Comparison of ENCODE assay signal across 27 mouse cellular contexts in genomic region chr12:97434021-97434420, GRCm38 (mm10).
"Had no signal": no experiment of that assay in that cellular context is flagged by ENCODE, and none has a peak within 500 bp of the region (broad histone marks: within the 10 kb centered on the region; RNA-seq: fewer than 3 reads in every experiment).

No protein-coding gene starts in this region.

- H3K4me2 ChIP-seq: embryonic facial prominence, embryonic 12.5 days; embryonic facial prominence, embryonic 13.5 days; embryonic facial prominence, embryonic 15.5 days; forebrain, embryonic 12.5 days; forebrain, embryonic 13.5 days; forebrain, embryonic 15.5 days had no signal

- H3K27me3 ChIP-seq: embryonic facial prominence, embryonic 12.5 days; embryonic facial prominence, embryonic 13.5 days; embryonic facial prominence, embryonic 15.5 days; forebrain, embryonic 12.5 days; forebrain, embryonic 13.5 days; forebrain, embryonic 15.5 days had no signal

- H3K4me1 ChIP-seq: embryonic facial prominence, embryonic 10.5 days; embryonic facial prominence, embryonic 12.5 days; embryonic facial prominence, embryonic 13.5 days; embryonic facial prominence, embryonic 15.5 days; forebrain, embryonic 10.5 days; forebrain, embryonic 12.5 days; forebrain, embryonic 13.5 days; forebrain, embryonic 15.5 days; heart, embryonic 10.5 days had no signal

- H3K27ac ChIP-seq: embryonic facial prominence, embryonic 10.5 days; embryonic facial prominence, embryonic 12.5 days; embryonic facial prominence, embryonic 13.5 days; embryonic facial prominence, embryonic 15.5 days; forebrain, embryonic 10.5 days; forebrain, embryonic 12.5 days; forebrain, embryonic 13.5 days; forebrain, embryonic 15.5 days; gastrocnemius, adult 2 months; heart, adult 2 months; heart, embryonic 10.5 days had no signal

- H3K9me3 ChIP-seq: embryonic facial prominence, embryonic 10.5 days; embryonic facial prominence, embryonic 12.5 days; embryonic facial prominence, embryonic 13.5 days; embryonic facial prominence, embryonic 15.5 days; forebrain, embryonic 10.5 days; forebrain, embryonic 12.5 days; forebrain, embryonic 13.5 days; forebrain, embryonic 15.5 days; heart, embryonic 10.5 days had no signal

- H3K9ac ChIP-seq: embryonic facial prominence, embryonic 12.5 days; embryonic facial prominence, embryonic 13.5 days; embryonic facial prominence, embryonic 15.5 days; forebrain, embryonic 12.5 days; forebrain, embryonic 13.5 days; forebrain, embryonic 15.5 days; forebrain, postnatal 0 days had no signal

- H3K36me3 ChIP-seq: embryonic facial prominence, embryonic 10.5 days; embryonic facial prominence, embryonic 12.5 days; embryonic facial prominence, embryonic 13.5 days; embryonic facial prominence, embryonic 15.5 days; forebrain, embryonic 10.5 days; forebrain, embryonic 12.5 days; forebrain, embryonic 15.5 days; heart, embryonic 10.5 days had no signal

- H3K4me3 ChIP-seq: embryonic facial prominence, embryonic 10.5 days; embryonic facial prominence, embryonic 12.5 days; embryonic facial prominence, embryonic 13.5 days; embryonic facial prominence, embryonic 15.5 days; erythroblast, embryonic 14.5 days; forebrain, embryonic 10.5 days; forebrain, embryonic 12.5 days; forebrain, embryonic 13.5 days; forebrain, embryonic 15.5 days; gastrocnemius, adult 2 months; heart, adult 2 months; heart, embryonic 10.5 days had no signal

- ATAC-seq: forebrain, embryonic 13.5 days; forebrain, embryonic 15.5 days; forebrain, postnatal 0 days had no signal

- DNase-seq: cerebellum, adult 8-10 months; cerebellum, adult 9-10 months; cerebellum, adult 9-11 months; cerebellum, postnatal 10 days; cerebellum, postnatal 14 days; cerebellum, postnatal 25 days; cerebellum, postnatal 36 days; embryo, embryonic 11 days; forebrain, postnatal 0 days; gastrocnemius, adult 2 months; gastrocnemius, postnatal 10 days; gastrocnemius, postnatal 14 days; gastrocnemius, postnatal 25 days; gastrocnemius, postnatal 36 days; heart, adult 11 months; heart, adult 18-20 months; heart, adult 2 months had no signal
